Mouse (Mus musculus) kidney, embryonic 16.5 days (tissue): ENCODE measurements around the gene E330017A01Rik. TPM values are rescaled to one million over a fixed set of nuclear protein-coding genes. Genes with fewer than 3 reads are reported as not detected.
"Not testable (repeated sequence)": the region's sequence is repeated elsewhere in the genome, so short reads cannot be mapped to it uniquely, and the experiment has no call there.

Source experiments
- ATAC-seq: fragments of 200-750 bp; cut with Nextera tagmentation; 2 replicates; pipeline ENCODE4 v1.8.0; 2017; ENCODE audit warnings: moderate TSS enrichment; ENCODE audit not compliant: low FRiP score, low TSS enrichment
- H3K27ac ChIP-seq: fragments of 300-500 bp; sonication (generic); 2 replicates; pipeline ENCODE4 v1.5.1; 2014; ENCODE audit warnings: low read length
- H3K27me3 ChIP-seq: fragments of 300-500 bp; sonication (generic); 2 replicates; pipeline ENCODE4 v1.6.1; 2014; ENCODE audit warnings: low read length, control low read depth, mixed read lengths; ENCODE audit not compliant: insufficient read depth
- H3K36me3 ChIP-seq: fragments of 300-500 bp; sonication (generic); 2 replicates; pipeline ENCODE4 v1.6.1; 2014; ENCODE audit warnings: low read length, control low read depth, mixed read lengths; ENCODE audit not compliant: insufficient read depth
- H3K4me1 ChIP-seq: fragments of 300-500 bp; sonication (generic); 2 replicates; pipeline ENCODE4 v1.6.1; 2014; ENCODE audit warnings: low read length, control low read depth, mixed read lengths; ENCODE audit not compliant: insufficient read depth
- H3K4me2 ChIP-seq: fragments of 300-500 bp; sonication (generic); replicated peaks from 2 replicates; pipeline ENCODE4 v1.6.1; 2014; ENCODE audit warnings: low read depth, low read length
- H3K4me3 ChIP-seq: fragments of 300-500 bp; sonication (generic); 2 replicates; pipeline ENCODE4 v1.5.1; 2014; ENCODE audit warnings: mild to moderate bottlenecking, low read length
- H3K9ac ChIP-seq: fragments of 300-500 bp; sonication (generic); replicated peaks from 2 replicates; pipeline ENCODE4 v1.6.1; 2014; ENCODE audit warnings: low read length
- H3K9me3 ChIP-seq: fragments of 300-500 bp; sonication (generic); 2 replicates; pipeline ENCODE4 v1.6.1; 2016; ENCODE audit warnings: low read length, control low read depth
- WGBS: fragments of 180-500 bp; shearing (Covaris S2); extraction: QIAGEN DNeasy Blood & Tissue Kit; methylation state at CpG from one replicate; pipeline ENCODE4 v1.1.7; 2014; 5-methylcytosine and 5-hydroxymethylcytosine counted together
- polyA plus RNA-seq: library from polyadenylated mRNA; unstranded; fragments of >200 nt; fragmentation: Nextera tagmentation; extraction: Ambion mirVana; gene quantifications from 2 replicates; pipeline ENCODE4 v1.2.1, GENCODE M21; 2015

E330017A01Rik gene
- polyA plus RNA-seq, 1 experiment from 2014 or later: not detected

- 88% methylated on average over 13 of the region's 13 CpGs for WGBS
- H3K27ac ChIP-seq: no peak overlapping the region
- no peak overlapping the region for H3K4me2 ChIP-seq
- peaks cover 36% of the 10 kb centered on the region for H3K36me3 ChIP-seq
- ATAC-seq: peak; percentile 66
- H3K4me3 ChIP-seq: no peak overlapping the region
- H3K9ac ChIP-seq: no peak overlapping the region
- no peaks in the 10 kb centered on the region for H3K9me3 ChIP-seq
- peaks cover 9% of the 10 kb centered on the region for H3K4me1 ChIP-seq
- no peaks in the 10 kb centered on the region for H3K27me3 ChIP-seq
Observed at GRCm38 (mm10) chr16:58675256-58675655, 36.7 kb upstream of the E330017A01Rik start.

- no peak overlapping the region for H3K27ac ChIP-seq
- H3K27me3 ChIP-seq: no peaks in the 10 kb centered on the region
- H3K4me2 ChIP-seq: no peak overlapping the region
- 70% methylated on average over 15 of the region's 15 CpGs for WGBS
- peak; percentile 25 for ATAC-seq
- H3K36me3 ChIP-seq: peaks cover 36% of the 10 kb centered on the region
- H3K9me3 ChIP-seq: no peaks in the 10 kb centered on the region
- peaks cover 9% of the 10 kb centered on the region for H3K4me1 ChIP-seq
- H3K9ac ChIP-seq: no peak overlapping the region
- H3K4me3 ChIP-seq: no peak overlapping the region
Observed at GRCm38 (mm10) chr16:58673811-58674410, 35.4 kb upstream of the E330017A01Rik start.

GRCm38 (mm10) chr16:58672396-58672795, 33.9 kb upstream of the E330017A01Rik start:
- Histone ChIP-seq H3K4me3 (peak overlapping the region; percentile 12; the same call in 1 of the 2 replicates), H3K36me3 (peaks cover 25% of the 10 kb centered on the region), H3K27ac (no peak overlapping the region), H3K4me2 (0 out of 2 replicates have a peak overlapping the region, but pooled peaks have one; percentile 17), H3K4me1 (peaks cover 9% of the 10 kb centered on the region), H3K27me3 (no peaks in the 10 kb centered on the region), H3K9me3 (no peaks in the 10 kb centered on the region), H3K9ac (no peak overlapping the region)
- WGBS: 89% methylated on average over 13 of the region's 13 CpGs
- no peak for ATAC-seq

GRCm38 (mm10) chr16:58671212-58671985, 32.9 kb upstream of the E330017A01Rik start:
- Histone ChIP-seq H3K4me3 (peak overlapping the region; percentile 92), H3K27ac (no peak overlapping the region), H3K4me1 (peaks cover 9% of the 10 kb centered on the region), H3K27me3 (no peaks in the 10 kb centered on the region), H3K36me3 (peaks cover 25% of the 10 kb centered on the region), H3K9me3 (no peaks in the 10 kb centered on the region), H3K4me2 (peak overlapping the region; percentile 86), H3K9ac (no peak overlapping the region; the same call in 1 of the 2 replicates)
- ATAC-seq: no peak
- WGBS: 64% methylated on average over 8 of the region's 8 CpGs

DNA sequence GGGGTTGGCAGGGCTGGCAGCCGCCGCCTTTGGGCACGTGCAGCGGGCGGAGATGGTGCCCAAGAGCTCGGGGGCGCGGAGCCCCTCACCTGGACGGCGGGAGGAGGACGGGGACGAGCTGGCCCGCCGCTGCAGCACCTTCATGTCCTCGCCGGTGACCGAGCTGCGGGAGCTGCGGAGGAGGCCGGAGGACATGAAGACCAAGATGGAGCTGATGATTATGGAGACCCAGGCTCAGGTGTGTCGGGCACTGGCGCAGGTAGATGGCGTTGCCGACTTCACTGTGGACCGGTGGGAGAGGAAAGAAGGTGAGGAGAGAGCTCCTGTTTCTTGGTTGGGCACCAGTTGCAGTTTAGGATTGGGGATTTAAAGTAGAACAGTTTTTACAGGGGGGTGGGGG, 32.1 kb upstream of the E330017A01Rik start:
- peak; percentile 25; the same call in 1 of the 2 replicates for ATAC-seq
- H3K9me3 ChIP-seq: no peaks in the 10 kb centered on the region
- peaks cover 9% of the 10 kb centered on the region for H3K4me1 ChIP-seq
- peaks cover 21% of the 10 kb centered on the region for H3K36me3 ChIP-seq
- peak overlapping the region; percentile 92 for H3K4me3 ChIP-seq
- WGBS: under 1% methylated on average over 24 of the region's 25 CpGs
- H3K4me2 ChIP-seq: peak overlapping the region; percentile 86
- peak overlapping the region; percentile 90 for H3K27ac ChIP-seq
- no peaks in the 10 kb centered on the region for H3K27me3 ChIP-seq
- peak overlapping the region; percentile 94 for H3K9ac ChIP-seq

DNA sequence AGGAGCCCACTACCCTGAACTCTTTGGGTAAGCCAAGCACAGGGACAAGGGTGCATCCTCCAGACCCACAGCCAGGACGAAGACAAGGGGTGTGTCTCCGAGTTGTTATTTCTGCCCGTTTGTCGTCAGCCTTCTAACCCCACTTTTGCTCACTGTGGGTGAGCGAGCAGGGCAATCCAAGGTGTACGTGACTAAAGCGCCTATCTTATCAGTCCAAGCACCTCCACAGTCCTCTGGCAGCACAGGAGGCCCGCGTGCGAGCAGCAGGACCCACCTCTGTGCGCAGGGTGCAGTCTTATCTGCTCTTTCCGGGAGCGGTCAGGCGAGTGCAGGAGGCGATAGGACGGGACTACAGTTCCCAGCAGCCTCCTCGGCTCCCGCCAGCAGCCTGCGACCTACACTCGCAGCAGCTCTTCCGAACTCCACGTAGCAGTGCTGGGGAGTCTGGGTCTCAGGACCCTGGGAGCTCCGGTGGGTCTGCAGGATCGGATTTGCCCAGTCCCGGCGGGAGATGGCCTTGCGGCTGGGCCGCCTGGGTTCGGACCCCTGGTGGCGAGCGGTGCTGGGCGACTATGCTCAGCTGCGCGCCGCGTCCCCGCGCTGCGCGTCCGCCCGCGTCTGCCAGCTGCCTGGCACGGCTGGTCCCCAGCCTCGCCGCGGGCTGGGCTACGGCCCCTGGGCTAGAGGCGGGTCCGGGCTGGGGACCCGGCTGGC, 31.5 kb upstream of the E330017A01Rik start, which contains the start of gene Cpox:
TSS of gene Cpox (plus strand) at position 376 of the 714 bp plus-strand sequence.
- WGBS: 0% methylated on average over 51 of the region's 51 CpGs
- H3K4me3 ChIP-seq: peak within 1 kb of the TSS; percentile 92
- peak; percentile 98 for ATAC-seq
- no peaks in the 10 kb centered on the region for H3K9me3 ChIP-seq
- peaks cover 9% of the 10 kb centered on the region for H3K4me1 ChIP-seq
- H3K27me3 ChIP-seq: no peaks in the 10 kb centered on the region
- H3K4me2 ChIP-seq: peak within 1 kb of the TSS; percentile 86
- peak within 1 kb of the TSS; percentile 90 for H3K27ac ChIP-seq
- H3K36me3 ChIP-seq: peaks cover 17% of the 10 kb centered on the region
- peak within 1 kb of the TSS; percentile 94 for H3K9ac ChIP-seq

GRCm38 (mm10) chr16:58669264-58669663, 30.7 kb upstream of the E330017A01Rik start:
- no peak for ATAC-seq
- Histone ChIP-seq H3K9me3 (no peaks in the 10 kb centered on the region), H3K9ac (no peak overlapping the region), H3K36me3 (peaks cover 9% of the 10 kb centered on the region; the same call in 1 of the 2 replicates), H3K27me3 (no peaks in the 10 kb centered on the region), H3K27ac (no peak overlapping the region), H3K4me1 (peaks cover 9% of the 10 kb centered on the region), H3K4me2 (peak overlapping the region; percentile 86; the same call in 1 of the 2 replicates), H3K4me3 (no peak overlapping the region)
- 56% methylated on average over 5 of the region's 5 CpGs for WGBS

- ATAC-seq: no peak
- no peak overlapping the region for H3K4me2 ChIP-seq
- no peaks in the 10 kb centered on the region for H3K27me3 ChIP-seq
- no peak overlapping the region for H3K9ac ChIP-seq
- H3K4me3 ChIP-seq: no peak overlapping the region
- WGBS: 89% methylated on average over 3 of the region's 3 CpGs
- 0 out of 2 replicates have a peak, but pooled peaks cover 3% of the 10 kb centered on the region for H3K36me3 ChIP-seq
- no peaks in the 10 kb centered on the region for H3K9me3 ChIP-seq
- H3K4me1 ChIP-seq: peaks cover 9% of the 10 kb centered on the region
- H3K27ac ChIP-seq: no peak overlapping the region
Observed at GRCm38 (mm10) chr16:58668586-58668985, 30.0 kb upstream of the E330017A01Rik start.

- not testable (repeated sequence) for H3K4me1 ChIP-seq, H3K9ac ChIP-seq, H3K36me3 ChIP-seq, H3K27me3 ChIP-seq, H3K9me3 ChIP-seq, H3K4me2 ChIP-seq, ATAC-seq, H3K4me3 ChIP-seq, H3K27ac ChIP-seq
- WGBS: 80% methylated on average over 3 of the region's 3 CpGs
Observed at GRCm38 (mm10) chr16:58666681-58667080, 28.1 kb upstream of the E330017A01Rik start.
